Mouse (Mus musculus) telencephalon, adult 2 months (tissue): ENCODE data around the gene Tab1.

Experiments used
- DNase-seq: peaks from one replicate; pipeline ENCODE4 v3.0.0-alpha.2; 2011; ENCODE audit warnings: low read depth, low spot score

Tab1 gene

GRCm38 (mm10) chr15:80162401-80162964, 29.6 kb downstream of the Tab1 start:
- DNase-seq = no peak

- DNase-seq = peak; percentile 49
Measured at GRCm38 (mm10) chr15:80163274-80163673, 30.3 kb downstream of the Tab1 start.

GRCm38 (mm10) chr15:80163716-80164115, 30.8 kb downstream of the Tab1 start:
- no peak for DNase-seq

GRCm38 (mm10) chr15:80165396-80165795, 32.5 kb downstream of the Tab1 start:
- DNase-seq = peak; percentile 50

GRCm38 (mm10) chr15:80169484-80169883, 36.6 kb downstream of the Tab1 start:
- no peak for DNase-seq

GRCm38 (mm10) chr15:80170357-80170756, 37.4 kb downstream of the Tab1 start:
- DNase-seq = no peak

GRCm38 (mm10) chr15:80171286-80171685, 38.4 kb downstream of the Tab1 start:
- no peak for DNase-seq

GRCm38 (mm10) chr15:80171791-80172190, 38.9 kb downstream of the Tab1 start:
- DNase-seq = no peak

- DNase-seq = peak; percentile 39
Measured at GRCm38 (mm10) chr15:80173001-80173771, 40.3 kb downstream of the Tab1 start, which contains the start of gene Mgat3. Mgat3 (plus strand) TSS chr15:80173721.

GRCm38 (mm10) chr15:80173781-80174597, 41.1 kb downstream of the Tab1 start:
- no peak for DNase-seq

- DNase-seq = no peak
Measured at GRCm38 (mm10) chr15:80174598-80174875, 41.6 kb downstream of the Tab1 start.

- no peak for DNase-seq
Measured at GRCm38 (mm10) chr15:80175316-80175715, 42.4 kb downstream of the Tab1 start.

- DNase-seq = no peak
Measured at GRCm38 (mm10) chr15:80175756-80176155, 42.8 kb downstream of the Tab1 start.

GRCm38 (mm10) chr15:80181561-80181960, 48.6 kb downstream of the Tab1 start:
- DNase-seq = no peak

- DNase-seq = no peak
Measured at GRCm38 (mm10) chr15:80182072-80182700, 49.3 kb downstream of the Tab1 start.

- no peak for DNase-seq
Measured at GRCm38 (mm10) chr15:80188927-80189326, 56.0 kb downstream of the Tab1 start.

GRCm38 (mm10) chr15:80190075-80190474, 57.1 kb downstream of the Tab1 start:
- no peak for DNase-seq

- DNase-seq = no peak
Measured at GRCm38 (mm10) chr15:80191585-80192245, 58.8 kb downstream of the Tab1 start.

GRCm38 (mm10) chr15:80192246-80192585, 59.3 kb downstream of the Tab1 start:
- no peak for DNase-seq

- no peak for DNase-seq
Measured at GRCm38 (mm10) chr15:80192847-80193246, 59.9 kb downstream of the Tab1 start.

GRCm38 (mm10) chr15:80199556-80199955, 66.6 kb downstream of the Tab1 start:
- DNase-seq = no peak
